Mouse (Mus musculus) lung, embryonic 14.5 days (tissue): Measurements from ENCODE around the gene Kars. TPM values are rescaled to one million over a fixed set of nuclear protein-coding genes. Genes with fewer than 3 reads are reported as not detected.

Source experiments
- ATAC-seq: fragments of 200-750 bp; cut with Nextera tagmentation; 2 replicates; pipeline ENCODE4 v1.8.0; 2017; ENCODE audit warnings: mild to moderate bottlenecking, moderate TSS enrichment, moderate library complexity; ENCODE audit not compliant: insufficient read depth
- DNase-seq: peaks from one replicate; pipeline ENCODE4 v3.0.0-alpha.2; 2015
- H3K27ac ChIP-seq: fragments of 300-500 bp; sonication (generic); 2 replicates; pipeline ENCODE4 v1.5.1; 2014; ENCODE audit warnings: low read depth, mild to moderate bottlenecking, moderate library complexity
- H3K27me3 ChIP-seq: fragments of 300-500 bp; sonication (generic); 2 replicates; pipeline ENCODE4 v1.6.1; 2014; ENCODE audit warnings: low read length, control low read depth; ENCODE audit not compliant: insufficient read depth
- H3K36me3 ChIP-seq: fragments of 300-500 bp; sonication (generic); 2 replicates; pipeline ENCODE4 v1.6.1; 2014; ENCODE audit warnings: control low read depth; ENCODE audit not compliant: insufficient read depth
- H3K4me1 ChIP-seq: fragments of 300-500 bp; sonication (generic); 2 replicates; pipeline ENCODE4 v1.6.1; 2014; ENCODE audit warnings: antibody characterized with exemption, control low read depth; ENCODE audit not compliant: insufficient read depth
- H3K4me2 ChIP-seq: fragments of 300-500 bp; sonication (generic); 2 replicates; pipeline ENCODE4 v1.6.1; 2014; ENCODE audit warnings: mild to moderate bottlenecking
- H3K4me3 ChIP-seq: fragments of 300-500 bp; sonication (generic); 2 replicates; pipeline ENCODE4 v1.5.1; 2014; ENCODE audit warnings: low read depth, low read length
- H3K9ac ChIP-seq: fragments of 300-500 bp; sonication (generic); 2 replicates; pipeline ENCODE4 v1.6.1; 2014
- H3K9me3 ChIP-seq: fragments of 300-500 bp; sonication (generic); 2 replicates; pipeline ENCODE4 v1.6.1; 2016; ENCODE audit warnings: low read depth, low read length, control low read depth
- CTCF ChIP-seq: IDR thresholded peaks from 2 replicates; pipeline ENCODE4 v1.5.1; 2016; ENCODE audit warnings: antibody characterized with exemption, low read depth
- WGBS: fragments of 180-500 bp; shearing (Covaris S2); extraction: QIAGEN DNeasy Blood & Tissue Kit; methylation state at CpG from one replicate; pipeline ENCODE4 v1.1.7; 2014; 5-methylcytosine and 5-hydroxymethylcytosine counted together
- polyA plus RNA-seq: library from polyadenylated mRNA; unstranded; fragments of >200 nt; fragmentation: Nextera tagmentation; extraction: Ambion mirVana; gene quantifications from 2 replicates; pipeline ENCODE4 v1.2.1, GENCODE M21; 2014

Kars gene
- polyA plus RNA-seq, 1 experiment from 2014 or later, result 227 TPM

GRCm38 (mm10) chr8:112037521-112037920, 26.4 kb upstream of the Kars start:
- no peak for DNase-seq
- H3K4me2 ChIP-seq, result no peak overlapping the region
- no peak overlapping the region for H3K4me3 ChIP-seq
- no peaks in the 10 kb centered on the region for H3K9me3 ChIP-seq
- ATAC-seq, result no peak
- no peaks in the 10 kb centered on the region for H3K4me1 ChIP-seq
- no peaks in the 10 kb centered on the region for H3K36me3 ChIP-seq
- WGBS, result 67% methylated on average over 18 of the region's 18 CpGs
- H3K27ac ChIP-seq, result no peak overlapping the region
- TF ChIP-seq CTCF, result no peak
- no peaks in the 10 kb centered on the region for H3K27me3 ChIP-seq
- no peak overlapping the region for H3K9ac ChIP-seq

GRCm38 (mm10) chr8:112034603-112035002, 23.5 kb upstream of the Kars start:
- 6% methylated on average over 8 of the region's 8 CpGs for WGBS
- ATAC-seq (peak; percentile 38; the same call in 1 of the 2 replicates), DNase-seq (peak; percentile 87)
- Histone ChIP-seq H3K27me3 (no peaks in the 10 kb centered on the region), H3K4me3 (no peak overlapping the region), H3K36me3 (no peaks in the 10 kb centered on the region), H3K4me1 (no peaks in the 10 kb centered on the region), H3K9me3 (no peaks in the 10 kb centered on the region), H3K27ac (no peak overlapping the region), H3K4me2 (no peak overlapping the region), H3K9ac (no peak overlapping the region)
- peak; percentile 83 for TF ChIP-seq CTCF

- Histone ChIP-seq H3K9me3 (no peaks in the 10 kb centered on the region), H3K4me1 (no peaks in the 10 kb centered on the region), H3K27ac (no peak overlapping the region), H3K4me3 (no peak overlapping the region), H3K36me3 (no peaks in the 10 kb centered on the region), H3K27me3 (no peaks in the 10 kb centered on the region), H3K9ac (no peak overlapping the region), H3K4me2 (no peak overlapping the region)
- WGBS, result 50% methylated on average over 7 of the region's 7 CpGs
- ATAC-seq (no peak), DNase-seq (no peak)
- TF ChIP-seq CTCF, result no peak
Measured at GRCm38 (mm10) chr8:112033071-112033470, 21.9 kb upstream of the Kars start.

- H3K4me1 ChIP-seq, result no peaks in the 10 kb centered on the region
- H3K27ac ChIP-seq, result no peak overlapping the region
- no peak overlapping the region for H3K9ac ChIP-seq
- ATAC-seq (no peak), DNase-seq (peak; percentile 50)
- no peaks in the 10 kb centered on the region for H3K36me3 ChIP-seq
- no peak overlapping the region for H3K4me2 ChIP-seq
- H3K9me3 ChIP-seq, result no peaks in the 10 kb centered on the region
- H3K4me3 ChIP-seq, result no peak overlapping the region
- TF ChIP-seq CTCF, result no peak
- no peaks in the 10 kb centered on the region for H3K27me3 ChIP-seq
- 39% methylated on average over 6 of the region's 6 CpGs for WGBS
Measured at GRCm38 (mm10) chr8:112030663-112031062, 19.5 kb upstream of the Kars start.

- H3K27me3 ChIP-seq, result no peaks in the 10 kb centered on the region
- TF ChIP-seq CTCF, result no peak
- no peak overlapping the region for H3K4me2 ChIP-seq
- ATAC-seq (no peak), DNase-seq (no peak)
- no peaks in the 10 kb centered on the region for H3K4me1 ChIP-seq
- H3K9ac ChIP-seq, result no peak overlapping the region
- no peak overlapping the region for H3K27ac ChIP-seq
- no peaks in the 10 kb centered on the region for H3K9me3 ChIP-seq
- no peaks in the 10 kb centered on the region for H3K36me3 ChIP-seq
- H3K4me3 ChIP-seq, result no peak overlapping the region
- 73% methylated on average over 7 of the region's 7 CpGs for WGBS
Measured at GRCm38 (mm10) chr8:112029455-112029854, 18.3 kb upstream of the Kars start.

GRCm38 (mm10) chr8:112014936-112015335, 3.8 kb upstream of the Kars start, which contains the start of gene Gm6793:
Gene Gm6793, minus strand, starts transcription at chr8:112015036.
- no peak for DNase-seq
- H3K36me3 ChIP-seq, result peaks cover 34% of the 10 kb centered on the region
- WGBS, result 89% methylated on average over 11 of the region's 11 CpGs

GRCm38 (mm10) chr8:112011816-112012242, 706 bp upstream of the Kars start:
- peak overlapping the region; percentile 88 for H3K4me2 ChIP-seq
- H3K4me3 ChIP-seq, result peak overlapping the region; percentile 93
- TF ChIP-seq CTCF, result no peak
- DNase-seq, result peak; percentile 43
- H3K9ac ChIP-seq, result peak overlapping the region; percentile 84
- WGBS, result under 1% methylated on average over 40 of the region's 40 CpGs
- H3K27ac ChIP-seq, result peak overlapping the region; percentile 71
- H3K36me3 ChIP-seq, result peaks cover 21% of the 10 kb centered on the region; the same call in 1 of the 2 replicates
- ATAC-seq, result no peak; the same call in 1 of the 2 replicates
- peaks cover 6% of the 10 kb centered on the region; the same call in 1 of the 2 replicates for H3K4me1 ChIP-seq
- no peaks in the 10 kb centered on the region for H3K27me3 ChIP-seq
- H3K9me3 ChIP-seq, result no peaks in the 10 kb centered on the region

More at GRCm38 (mm10) chr8:112014936-112015335, 3.8 kb upstream of the Kars start, which contains the start of gene Gm6793:
- no peaks in the 10 kb centered on the region for H3K27me3 ChIP-seq
- peaks cover 5% of the 10 kb centered on the region; the same call in 1 of the 2 replicates for H3K4me1 ChIP-seq
- no peak for TF ChIP-seq CTCF
- H3K27ac ChIP-seq, result no peak within 1 kb of the TSS
- no peak within 1 kb of the TSS for H3K4me3 ChIP-seq
- no peaks in the 10 kb centered on the region for H3K9me3 ChIP-seq
- H3K4me2 ChIP-seq, result no peak within 1 kb of the TSS
- ATAC-seq, result no peak
- H3K9ac ChIP-seq, result no peak within 1 kb of the TSS
